Mouse (Mus musculus) erythroblast, embryonic 14.5 days (primary cell): Measurements from ENCODE around the gene Gstm7.

Source experiments
- GATA1 ChIP-seq: IDR thresholded peaks from 2 replicates; pipeline ENCODE4 v1.6.1; 2012; ENCODE audit warnings: low read length, inconsistent platforms, mixed read lengths
- TAL1 ChIP-seq: IDR thresholded peaks from 3 replicates; pipeline ENCODE4 v1.6.1; 2012; ENCODE audit warnings: low read length, inconsistent platforms, mixed read lengths

- TF ChIP-seq TAL1, result no peak
- no peak for TF ChIP-seq GATA1
Measured at GRCm38 (mm10) chr3:107935888-107936287, 4.3 kb upstream of the Gstm7 start.
